Mouse (Mus musculus) limb, embryonic 12.5 days (tissue): ENCODE results near the gene Rbfox3. TPM values are rescaled to one million over a fixed set of nuclear protein-coding genes. Genes with fewer than 3 reads are reported as not detected.
A peak's percentile ranks its signal among the peaks of the same experiment; 100 is the strongest.

Experiments used
- ATAC-seq: fragments of 200-750 bp; cut with Nextera tagmentation; 2 replicates; pipeline ENCODE4 v1.8.0; 2017; ENCODE audit warnings: low read depth, moderate TSS enrichment; ENCODE audit not compliant: insufficient number of reproducible peaks, insufficient read depth, low FRiP score, low TSS enrichment
- H3K27ac ChIP-seq: fragments of 300-500 bp; sonication (generic); 2 replicates; pipeline ENCODE4 v1.5.1; 2016; ENCODE audit warnings: mild to moderate bottlenecking, moderate library complexity
- H3K27me3 ChIP-seq: fragments of 300-500 bp; sonication (generic); 2 replicates; pipeline ENCODE4 v1.6.1; 2016; ENCODE audit warnings: mild to moderate bottlenecking, moderate library complexity
- H3K36me3 ChIP-seq: fragments of 300-500 bp; sonication (generic); 2 replicates; pipeline ENCODE4 v1.6.1; 2016; ENCODE audit warnings: mild to moderate bottlenecking, moderate library complexity
- H3K4me1 ChIP-seq: fragments of 300-500 bp; sonication (generic); replicated peaks from 2 replicates; pipeline ENCODE4 v1.6.1; 2016
- H3K4me2 ChIP-seq: fragments of 300-500 bp; sonication (generic); 2 replicates; pipeline ENCODE4 v1.6.1; 2016; ENCODE audit warnings: mild to moderate bottlenecking, moderate library complexity
- H3K4me3 ChIP-seq: fragments of 300-500 bp; sonication (generic); replicated peaks from 2 replicates; pipeline ENCODE4 v1.5.1; 2016; ENCODE audit warnings: mild to moderate bottlenecking
- H3K9ac ChIP-seq: fragments of 300-500 bp; sonication (generic); replicated peaks from 2 replicates; pipeline ENCODE4 v1.6.1; 2016; ENCODE audit warnings: mild to moderate bottlenecking, moderate library complexity
- H3K9me3 ChIP-seq: fragments of 300-500 bp; sonication (generic); 2 replicates; pipeline ENCODE4 v1.6.1; 2016; ENCODE audit warnings: mild to moderate bottlenecking, moderate library complexity
- WGBS: fragments of 180-500 bp; shearing (Covaris S2); methylation state at CpG from one replicate; pipeline ENCODE4 v1.1.7; 2016; 5-methylcytosine and 5-hydroxymethylcytosine counted together
- polyA plus RNA-seq: library from polyadenylated mRNA; unstranded; fragments of >200 nt; fragmentation: Nextera tagmentation; extraction: Ambion mirVana; gene quantifications from 2 replicates; pipeline ENCODE4 v1.2.1, GENCODE M21; 2016

The Rbfox3 gene
- polyA plus RNA-seq, 1 experiment from 2014 or later: 3.9 TPM

- H3K4me3 ChIP-seq: no peak overlapping the region
- no peak overlapping the region for H3K27ac ChIP-seq
- no peak overlapping the region for H3K4me2 ChIP-seq
- peaks cover 49% of the 10 kb centered on the region for H3K36me3 ChIP-seq
- H3K9ac ChIP-seq: no peak overlapping the region
- ATAC-seq: no peak
- peaks cover 20% of the 10 kb centered on the region for H3K27me3 ChIP-seq
- no peaks in the 10 kb centered on the region for H3K9me3 ChIP-seq
- 88% methylated on average over 29 of the region's 29 CpGs for WGBS
- peaks cover 22% of the 10 kb centered on the region for H3K4me1 ChIP-seq
Measured at GRCm38 (mm10) chr11:118486881-118487772, 424.3 kb downstream of the Rbfox3 start.

- no peaks in the 10 kb centered on the region for H3K9me3 ChIP-seq
- H3K9ac ChIP-seq: no peak overlapping the region
- H3K4me3 ChIP-seq: no peak overlapping the region
- peaks cover 55% of the 10 kb centered on the region for H3K36me3 ChIP-seq
- H3K27ac ChIP-seq: no peak overlapping the region
- no peak overlapping the region for H3K4me2 ChIP-seq
- peaks cover 19% of the 10 kb centered on the region for H3K4me1 ChIP-seq
- WGBS: 86% methylated on average over 6 of the region's 6 CpGs
- ATAC-seq: no peak
- peaks cover 16% of the 10 kb centered on the region for H3K27me3 ChIP-seq
Measured at GRCm38 (mm10) chr11:118486281-118486680, 425.1 kb downstream of the Rbfox3 start.

- H3K4me3 ChIP-seq: no peak overlapping the region
- H3K27me3 ChIP-seq: peaks cover 13% of the 10 kb centered on the region
- WGBS: 82% methylated on average over 3 of the region's 3 CpGs
- peaks cover 18% of the 10 kb centered on the region for H3K4me1 ChIP-seq
- no peak overlapping the region for H3K9ac ChIP-seq
- H3K4me2 ChIP-seq: no peak overlapping the region
- H3K27ac ChIP-seq: no peak overlapping the region
- no peak for ATAC-seq
- H3K36me3 ChIP-seq: peaks cover 55% of the 10 kb centered on the region
- no peaks in the 10 kb centered on the region for H3K9me3 ChIP-seq
Measured at GRCm38 (mm10) chr11:118485780-118486179, 425.6 kb downstream of the Rbfox3 start.

GRCm38 (mm10) chr11:118485338-118485737 lies 426.1 kb downstream of the Rbfox3 start:
- Histone ChIP-seq H3K9ac (no peak overlapping the region), H3K4me1 (peaks cover 14% of the 10 kb centered on the region), H3K36me3 (peaks cover 55% of the 10 kb centered on the region), H3K4me3 (no peak overlapping the region), H3K27ac (no peak overlapping the region), H3K27me3 (peaks cover 8% of the 10 kb centered on the region), H3K9me3 (no peaks in the 10 kb centered on the region), H3K4me2 (no peak overlapping the region)
- 42% methylated on average over 11 of the region's 11 CpGs for WGBS
- ATAC-seq: no peak

GRCm38 (mm10) chr11:118484169-118484568 lies 427.2 kb downstream of the Rbfox3 start:
- Histone ChIP-seq H3K9me3 (no peaks in the 10 kb centered on the region), H3K9ac (no peak overlapping the region), H3K27me3 (peaks cover 3% of the 10 kb centered on the region), H3K36me3 (peaks cover 64% of the 10 kb centered on the region), H3K4me2 (no peak overlapping the region), H3K4me3 (no peak overlapping the region), H3K27ac (no peak overlapping the region), H3K4me1 (peaks cover 9% of the 10 kb centered on the region)
- 80% methylated on average over 8 of the region's 8 CpGs for WGBS
- no peak for ATAC-seq

- H3K9me3 ChIP-seq: no peaks in the 10 kb centered on the region
- H3K27ac ChIP-seq: no peak overlapping the region
- H3K9ac ChIP-seq: no peak overlapping the region; the same call in 1 of the 2 replicates
- no peak overlapping the region for H3K4me3 ChIP-seq
- no peak overlapping the region for H3K4me2 ChIP-seq
- ATAC-seq: no peak
- H3K27me3 ChIP-seq: no peaks in the 10 kb centered on the region
- H3K36me3 ChIP-seq: peaks cover 54% of the 10 kb centered on the region
- H3K4me1 ChIP-seq: peaks cover 8% of the 10 kb centered on the region
- 82% methylated on average over 14 of the region's 14 CpGs for WGBS
Measured at GRCm38 (mm10) chr11:118481751-118482150, 429.6 kb downstream of the Rbfox3 start.

GRCm38 (mm10) chr11:118481231-118481630 lies 430.2 kb downstream of the Rbfox3 start:
- no peak overlapping the region for H3K27ac ChIP-seq

GRCm38 (mm10) chr11:118479776-118480175 lies 431.6 kb downstream of the Rbfox3 start:
- H3K27ac ChIP-seq: no peak overlapping the region
- no peak for ATAC-seq
- H3K36me3 ChIP-seq: peaks cover 37% of the 10 kb centered on the region
- WGBS: 84% methylated on average over 12 of the region's 12 CpGs
- no peaks in the 10 kb centered on the region for H3K27me3 ChIP-seq
- no peak overlapping the region for H3K4me3 ChIP-seq
- H3K4me2 ChIP-seq: no peak overlapping the region
- H3K9me3 ChIP-seq: no peaks in the 10 kb centered on the region
- H3K4me1 ChIP-seq: peaks cover 21% of the 10 kb centered on the region
- no peak overlapping the region for H3K9ac ChIP-seq

More at GRCm38 (mm10) chr11:118481231-118481630, 430.2 kb downstream of the Rbfox3 start:
- H3K36me3 ChIP-seq: peaks cover 49% of the 10 kb centered on the region
- H3K9ac ChIP-seq: no peak overlapping the region
- no peak for ATAC-seq
- 93% methylated on average over 11 of the region's 11 CpGs for WGBS
- H3K27me3 ChIP-seq: no peaks in the 10 kb centered on the region
- no peaks in the 10 kb centered on the region for H3K9me3 ChIP-seq
- no peak overlapping the region for H3K4me2 ChIP-seq
- no peak overlapping the region for H3K4me3 ChIP-seq
- peaks cover 8% of the 10 kb centered on the region for H3K4me1 ChIP-seq

GRCm38 (mm10) chr11:118476396-118477373 lies 434.7 kb downstream of the Rbfox3 start, which contains the start of gene Engase:
TSS of gene Engase (plus strand) at chr11:118476829.
- H3K9me3 ChIP-seq: no peaks in the 10 kb centered on the region
- peak within 1 kb of the TSS; percentile 77 for H3K4me3 ChIP-seq
- H3K4me2 ChIP-seq: peak within 1 kb of the TSS; percentile 81
- H3K27ac ChIP-seq: no peak within 1 kb of the TSS; the same call in 1 of the 2 replicates
- peaks cover 12% of the 10 kb centered on the region for H3K36me3 ChIP-seq
- peaks cover 22% of the 10 kb centered on the region for H3K4me1 ChIP-seq
- WGBS: 2% methylated on average over 57 of the region's 57 CpGs
- ATAC-seq: peak; percentile 99
- peak within 1 kb of the TSS; percentile 72 for H3K9ac ChIP-seq
- no peaks in the 10 kb centered on the region for H3K27me3 ChIP-seq

- Histone ChIP-seq H3K27me3 (no peaks in the 10 kb centered on the region), H3K4me1 (peaks cover 27% of the 10 kb centered on the region), H3K9ac (no peak overlapping the region), H3K27ac (no peak overlapping the region), H3K36me3 (peaks cover 11% of the 10 kb centered on the region), H3K4me2 (peak overlapping the region; percentile 81; the same call in 1 of the 2 replicates), H3K9me3 (no peaks in the 10 kb centered on the region), H3K4me3 (no peak overlapping the region)
- WGBS: 48% methylated on average over 7 of the region's 7 CpGs
- no peak for ATAC-seq
Measured at GRCm38 (mm10) chr11:118475496-118476083, 435.8 kb downstream of the Rbfox3 start.
